26 mouse cellular contexts compared by ENCODE assay signal in genomic region chr15:78489906-78490305, GRCm38 (mm10). TPM values are rescaled to one million over a fixed set of nuclear protein-coding genes. Genes with fewer than 3 reads are reported as not detected.
DNase-seq lines count a peak whose midpoint lies in the region; ATAC-seq lines count a peak whose summit lies in the region.
"Had no signal": no experiment of that assay in that cellular context is flagged by ENCODE, and none has a peak within 500 bp of the region (broad histone marks: within the 10 kb centered on the region; RNA-seq: fewer than 3 reads in every experiment).

No protein-coding gene starts in this region.

- peaks cover 24% of the 10 kb centered on the region for H3K4me1 ChIP-seq in embryonic facial prominence, embryonic 10.5 days
- H3K4me1 ChIP-seq in limb, embryonic 10.5 days, result peaks cover 8% of the 10 kb centered on the region
- H3K4me1 ChIP-seq in limb, embryonic 13.5 days, result peaks cover 9% of the 10 kb centered on the region
- H3K4me1 ChIP-seq: forebrain, embryonic 15.5 days; heart, embryonic 12.5 days; heart, embryonic 15.5 days; hindbrain, embryonic 13.5 days; intestine, embryonic 15.5 days had no signal

- H3K4me3 ChIP-seq in embryonic facial prominence, embryonic 10.5 days, result no peak overlapping the region
- no peak overlapping the region for H3K4me3 ChIP-seq in limb, embryonic 10.5 days
- H3K4me3 ChIP-seq in limb, embryonic 13.5 days, result no peak overlapping the region
- H3K4me3 ChIP-seq: forebrain, embryonic 10.5 days; forebrain, embryonic 15.5 days; heart, embryonic 12.5 days; heart, embryonic 15.5 days; hindbrain, embryonic 10.5 days; hindbrain, embryonic 13.5 days; intestine, embryonic 15.5 days had no signal

- H3K4me2 ChIP-seq in limb, embryonic 13.5 days (replicated peaks), result no peak overlapping the region
- H3K4me2 ChIP-seq: forebrain, embryonic 15.5 days; heart, embryonic 12.5 days; heart, embryonic 15.5 days; hindbrain, embryonic 13.5 days; intestine, embryonic 15.5 days had no signal

- DNase-seq in CD4-positive, CD25-positive, alpha-beta regulatory T cell, adult 2 months (ENCODE audit: low read depth, low spot score), result peak; percentile 18
- DNase-seq in embryonic facial prominence, embryonic 10.5 days (ENCODE audit: low spot score), result peak; percentile 59
- peak; percentile 55 for DNase-seq in limb, embryonic 10.5 days (ENCODE audit: low spot score)
- no peak for DNase-seq in cerebellum, postnatal 4 days (ENCODE audit: low spot score in 2 of 2)
- DNase-seq in heart, adult 11 months, result no peak
- DNase-seq: adrenal gland, adult 8-10 months; adrenal gland, postnatal 25 days; gastrocnemius, postnatal 10 days; gastrocnemius, postnatal 36 days; heart, adult 18-20 months; heart, postnatal 10 days; heart, postnatal 36 days; kidney, adult 11 months had no signal

- H3K27me3 ChIP-seq in embryonic facial prominence, embryonic 10.5 days (replicated peaks; ENCODE audit: low read depth, poor library complexity, severe bottlenecking), result peaks cover 7% of the 10 kb centered on the region; the same call in 1 of the 2 replicates
- H3K27me3 ChIP-seq in limb, embryonic 10.5 days (ENCODE audit: low read depth, poor library complexity, severe bottlenecking), result no peaks in the 10 kb centered on the region
- H3K27me3 ChIP-seq in limb, embryonic 13.5 days, result peaks cover 3% of the 10 kb centered on the region; the same call in 1 of the 2 replicates
- H3K27me3 ChIP-seq: forebrain, embryonic 15.5 days; hindbrain, embryonic 13.5 days; intestine, embryonic 15.5 days had no signal

- no peaks in the 10 kb centered on the region for H3K9me3 ChIP-seq in embryonic facial prominence, embryonic 10.5 days
- H3K9me3 ChIP-seq in limb, embryonic 10.5 days (replicated peaks), result no peaks in the 10 kb centered on the region
- H3K9me3 ChIP-seq in limb, embryonic 13.5 days, result no peaks in the 10 kb centered on the region
- H3K9me3 ChIP-seq: forebrain, embryonic 10.5 days; forebrain, embryonic 15.5 days; heart, embryonic 12.5 days; heart, embryonic 15.5 days; hindbrain, embryonic 10.5 days; hindbrain, embryonic 13.5 days; intestine, embryonic 15.5 days had no signal

- peak overlapping the region; percentile 19; the same call in 1 of the 2 replicates for H3K9ac ChIP-seq in limb, embryonic 13.5 days
- H3K9ac ChIP-seq: forebrain, embryonic 15.5 days; heart, embryonic 12.5 days; heart, embryonic 15.5 days; hindbrain, embryonic 13.5 days; intestine, embryonic 15.5 days had no signal

- H3K27ac ChIP-seq in embryonic facial prominence, embryonic 10.5 days (replicated peaks), result peak overlapping the region; percentile 66
- peak overlapping the region; percentile 76 for H3K27ac ChIP-seq in limb, embryonic 10.5 days
- no peak overlapping the region for H3K27ac ChIP-seq in limb, embryonic 13.5 days
- H3K27ac ChIP-seq: forebrain, embryonic 10.5 days; forebrain, embryonic 15.5 days; heart, embryonic 15.5 days; hindbrain, embryonic 10.5 days; hindbrain, embryonic 13.5 days; intestine, embryonic 15.5 days had no signal

- 71% methylated on average over 8 of the region's 8 CpGs for WGBS in embryonic facial prominence, embryonic 10.5 days
- WGBS in limb, embryonic 10.5 days, result 70% methylated on average over 8 of the region's 8 CpGs
- WGBS in limb, embryonic 13.5 days, result 39% methylated on average over 8 of the region's 8 CpGs

- no peaks in the 10 kb centered on the region for H3K36me3 ChIP-seq in embryonic facial prominence, embryonic 10.5 days (replicated peaks)
- no peaks in the 10 kb centered on the region for H3K36me3 ChIP-seq in limb, embryonic 10.5 days
- H3K36me3 ChIP-seq in limb, embryonic 13.5 days, result no peaks in the 10 kb centered on the region
- H3K36me3 ChIP-seq: forebrain, embryonic 10.5 days; forebrain, embryonic 15.5 days; heart, embryonic 12.5 days; heart, embryonic 15.5 days; hindbrain, embryonic 10.5 days; hindbrain, embryonic 13.5 days; intestine, embryonic 15.5 days had no signal

- ATAC-seq in CD4-positive, CD25-positive, alpha-beta regulatory T cell, adult 4 months, result no peak
- no peak for ATAC-seq in limb, embryonic 13.5 days (ENCODE audit: low FRiP score, low read depth)
- no peak for ATAC-seq in granulocyte monocyte progenitor cell, adult 5-6 weeks (replicated peaks; ENCODE audit: poor library complexity, severe bottlenecking)
- ATAC-seq: forebrain, embryonic 15.5 days; hindbrain, embryonic 16.5 days; intestine, embryonic 15.5 days had no signal

RNA-seq across cellular contexts. Expression of gene Il2rb, which starts 5.2 kb away (rescaled TPM):
- 100 to 1,000 TPM; 529 to 771 TPM for polyA plus RNA-seq in CD4-positive, CD25-positive, alpha-beta regulatory T cell, adult 4 months (2017; shearing (Covaris generic))
- 0.09 TPM in 1 of 2 replicates, not detected in the other for polyA plus RNA-seq in embryonic facial prominence, embryonic 10.5 days (2016; fragmentation: Nextera tagmentation; extraction: Ambion mirVana)
- polyA plus RNA-seq in limb, embryonic 10.5 days (2016; fragmentation: Nextera tagmentation; extraction: Ambion mirVana), result 0.04 TPM in 1 of 2 replicates, not detected in the other
- 0.22 and 0.24 TPM in 2 replicates for polyA plus RNA-seq in limb, embryonic 13.5 days (2015; fragmentation: Nextera tagmentation; extraction: Ambion mirVana)
- not detected in 2 replicates for total RNA-seq in granulocyte monocyte progenitor cell, adult 5-6 weeks (2014; fragmentation: Nextera tagmentation)
- total RNA-seq in granulocyte monocyte progenitor cell, adult 5-6 weeks (2017), result not detected in 2 replicates
- total RNA-seq: gastrocnemius, adult 18-20 months; gastrocnemius, postnatal 36 days had no signal
- polyA plus RNA-seq: forebrain, embryonic 10.5 days; forebrain, embryonic 15.5 days; heart, embryonic 12.5 days; hindbrain, embryonic 10.5 days had no signal

RNA-seq across cellular contexts. Expression of gene Tmprss6, which starts 21.5 kb away (rescaled TPM):
- polyA plus RNA-seq in CD4-positive, CD25-positive, alpha-beta regulatory T cell, adult 4 months (2017; shearing (Covaris generic)), result not detected
- 0.24 and 0.37 TPM in 2 replicates for polyA plus RNA-seq in embryonic facial prominence, embryonic 10.5 days (2016; fragmentation: Nextera tagmentation; extraction: Ambion mirVana)
- polyA plus RNA-seq in limb, embryonic 10.5 days (2016; fragmentation: Nextera tagmentation; extraction: Ambion mirVana), result 0.06 TPM in 1 of 2 replicates, not detected in the other
- polyA plus RNA-seq in limb, embryonic 13.5 days (2015; fragmentation: Nextera tagmentation; extraction: Ambion mirVana), result 0.13 and 0.81 TPM in 2 replicates
- total RNA-seq in granulocyte monocyte progenitor cell, adult 5-6 weeks (2014; fragmentation: Nextera tagmentation), result not detected in 2 replicates
- total RNA-seq in granulocyte monocyte progenitor cell, adult 5-6 weeks (2017), result not detected in 2 replicates
- total RNA-seq: gastrocnemius, postnatal 36 days; heart, adult 18-20 months; heart, postnatal 36 days had no signal
- polyA plus RNA-seq: hindbrain, embryonic 10.5 days had no signal

RNA-seq across cellular contexts. Expression of gene C1qtnf6, which starts 41.3 kb away (rescaled TPM):
- polyA plus RNA-seq in CD4-positive, CD25-positive, alpha-beta regulatory T cell, adult 4 months (2017; shearing (Covaris generic)), result 10 to 100 TPM; 10.2 to 14.3 TPM
- 9.6 and 10.4 TPM in 2 replicates for polyA plus RNA-seq in embryonic facial prominence, embryonic 10.5 days (2016; fragmentation: Nextera tagmentation; extraction: Ambion mirVana)
- 10.9 and 14.6 TPM in 2 replicates for polyA plus RNA-seq in limb, embryonic 10.5 days (2016; fragmentation: Nextera tagmentation; extraction: Ambion mirVana)
- polyA plus RNA-seq in limb, embryonic 13.5 days (2015; fragmentation: Nextera tagmentation; extraction: Ambion mirVana), result 32.2 and 34.6 TPM in 2 replicates
- total RNA-seq in granulocyte monocyte progenitor cell, adult 5-6 weeks (2014; fragmentation: Nextera tagmentation), result 8.1 and 9.1 TPM in 2 replicates
- 1.0 and 1.5 TPM in 2 replicates for total RNA-seq in granulocyte monocyte progenitor cell, adult 5-6 weeks (2017)

RNA-seq across cellular contexts. Expression of gene Sstr3, which starts 54.6 kb away (rescaled TPM):
- polyA plus RNA-seq in CD4-positive, CD25-positive, alpha-beta regulatory T cell, adult 4 months (2017; shearing (Covaris generic)), result not detected
- polyA plus RNA-seq in embryonic facial prominence, embryonic 10.5 days (2016; fragmentation: Nextera tagmentation; extraction: Ambion mirVana), result not detected in 2 replicates
- polyA plus RNA-seq in limb, embryonic 10.5 days (2016; fragmentation: Nextera tagmentation; extraction: Ambion mirVana), result not detected in 2 replicates
- not detected in 2 replicates for polyA plus RNA-seq in limb, embryonic 13.5 days (2015; fragmentation: Nextera tagmentation; extraction: Ambion mirVana)
- total RNA-seq in granulocyte monocyte progenitor cell, adult 5-6 weeks (2014; fragmentation: Nextera tagmentation), result not detected in 2 replicates
- total RNA-seq in granulocyte monocyte progenitor cell, adult 5-6 weeks (2017), result not detected in 2 replicates
- total RNA-seq: gastrocnemius, adult 18-20 months; gastrocnemius, postnatal 36 days; heart, adult 18-20 months; heart, postnatal 36 days; MEL had no signal

Comparison
In these comparisons a context has a peak if more than half of its experiments do, and no peak if none do; other contexts are left out.
1. DNase-seq: peak in CD4-positive, CD25-positive, alpha-beta regulatory T cell, adult 2 months (single experiment), embryonic facial prominence, embryonic 10.5 days (single experiment) and limb, embryonic 10.5 days (single experiment); none in cerebellum, postnatal 4 days (0 of 2) and heart, adult 11 months (single experiment).
2. RNA of gene Il2rb, which starts 5.2 kb away (polyA plus RNA-seq): 529 to 771 TPM in CD4-positive, CD25-positive, alpha-beta regulatory T cell, adult 4 months; 0.22 to 0.24 TPM in limb, embryonic 13.5 days, 0.04 TPM in limb, embryonic 10.5 days and 0.09 TPM in embryonic facial prominence, embryonic 10.5 days; every median in the first group is over 100 times any median in the second.